Mouse (Mus musculus) forebrain, embryonic 10.5 days (tissue): ENCODE results near the gene Spindoc. TPM values are rescaled to one million over a fixed set of nuclear protein-coding genes. Genes with fewer than 3 reads are reported as not detected.

ENCODE experiments used
- DNase-seq: peaks from one replicate; pipeline ENCODE4 v3.0.0-alpha.2; 2017; ENCODE audit warnings: low spot score; ENCODE audit errors: extremely low spot score
- H3K27ac ChIP-seq: fragments of 300-500 bp; sonication (generic); 2 replicates; pipeline ENCODE4 v1.5.1; 2016; ENCODE audit warnings: mild to moderate bottlenecking
- H3K27me3 ChIP-seq: fragments of 300-500 bp; sonication (generic); 2 replicates; pipeline ENCODE4 v1.6.1; 2016; ENCODE audit warnings: mild to moderate bottlenecking; ENCODE audit not compliant: poor library complexity, severe bottlenecking
- H3K36me3 ChIP-seq: fragments of 300-500 bp; sonication (generic); replicated peaks from 2 replicates; pipeline ENCODE4 v1.6.1; 2016; ENCODE audit warnings: mild to moderate bottlenecking, moderate library complexity
- H3K4me1 ChIP-seq: fragments of 300-500 bp; sonication (generic); 2 replicates; pipeline ENCODE4 v1.6.1; 2016
- H3K4me3 ChIP-seq: fragments of 300-500 bp; sonication (generic); 2 replicates; pipeline ENCODE4 v1.5.1; 2016; ENCODE audit warnings: mild to moderate bottlenecking, moderate library complexity
- H3K9me3 ChIP-seq: fragments of 300-500 bp; sonication (generic); 2 replicates; pipeline ENCODE4 v1.6.1; 2016; ENCODE audit warnings: mild to moderate bottlenecking, moderate library complexity
- WGBS: fragments of 180-500 bp; shearing (Covaris S2); methylation state at CpG from one replicate; pipeline ENCODE4 v1.1.7; 2016; 5-methylcytosine and 5-hydroxymethylcytosine counted together
- polyA plus RNA-seq: library from polyadenylated mRNA; unstranded; fragments of >200 nt; fragmentation: Nextera tagmentation; extraction: Ambion mirVana; gene quantifications from 2 replicates; pipeline ENCODE4 v1.2.1, GENCODE M21; 2016

The Spindoc gene
- 44.5 and 45.0 TPM in 2 replicates for polyA plus RNA-seq

GRCm38 (mm10) chr19:7382903-7383865 is at the start of gene Spindoc:
TSS of gene Spindoc (minus strand) at chr19:7382994.
- peaks cover 38% of the 10 kb centered on the region for H3K36me3 ChIP-seq
- H3K27ac ChIP-seq, result peak within 1 kb of the TSS; percentile 98
- peaks cover 11% of the 10 kb centered on the region; the same call in 1 of the 2 replicates for H3K9me3 ChIP-seq
- no peaks in the 10 kb centered on the region for H3K27me3 ChIP-seq
- WGBS, result under 1% methylated on average over 48 of the region's 52 CpGs
- DNase-seq, result peak; percentile 98
- peak within 1 kb of the TSS; percentile 67 for H3K4me3 ChIP-seq
- H3K4me1 ChIP-seq, result peaks cover 37% of the 10 kb centered on the region

- Histone ChIP-seq H3K27ac (no peak overlapping the region), H3K4me3 (no peak overlapping the region), H3K36me3 (peaks cover 98% of the 10 kb centered on the region), H3K27me3 (peaks cover 39% of the 10 kb centered on the region), H3K9me3 (no peaks in the 10 kb centered on the region), H3K4me1 (peaks cover 46% of the 10 kb centered on the region)
- DNase-seq, result no peak
- 68% methylated on average over 3 of the region's 3 CpGs for WGBS
Observed at GRCm38 (mm10) chr19:7425398-7425775, 42.6 kb upstream of the Spindoc start.

GRCm38 (mm10) chr19:7424590-7425397 is 42.0 kb upstream of the Spindoc start:
- no peaks in the 10 kb centered on the region for H3K9me3 ChIP-seq
- H3K27ac ChIP-seq, result no peak overlapping the region
- H3K36me3 ChIP-seq, result peaks cover 98% of the 10 kb centered on the region
- H3K4me3 ChIP-seq, result no peak overlapping the region
- peaks cover 52% of the 10 kb centered on the region for H3K4me1 ChIP-seq
- WGBS, result 71% methylated on average over 8 of the region's 8 CpGs
- DNase-seq, result no peak
- peaks cover 44% of the 10 kb centered on the region for H3K27me3 ChIP-seq

- 61% methylated on average over 7 of the region's 7 CpGs for WGBS
- DNase-seq, result no peak
- no peaks in the 10 kb centered on the region for H3K9me3 ChIP-seq
- peaks cover 98% of the 10 kb centered on the region for H3K36me3 ChIP-seq
- peaks cover 46% of the 10 kb centered on the region for H3K27me3 ChIP-seq
- peak overlapping the region; percentile 42; the same call in 1 of the 2 replicates for H3K4me3 ChIP-seq
- H3K4me1 ChIP-seq, result peaks cover 58% of the 10 kb centered on the region
- H3K27ac ChIP-seq, result 0 out of 2 replicates have a peak overlapping the region, but pooled peaks have one; percentile 80
Observed at GRCm38 (mm10) chr19:7424131-7424530, 41.3 kb upstream of the Spindoc start.

GRCm38 (mm10) chr19:7423656-7424030 is 40.8 kb upstream of the Spindoc start:
- H3K4me1 ChIP-seq, result peaks cover 63% of the 10 kb centered on the region
- DNase-seq, result peak; percentile 43
- peak overlapping the region; percentile 80 for H3K27ac ChIP-seq
- peaks cover 94% of the 10 kb centered on the region for H3K36me3 ChIP-seq
- no peaks in the 10 kb centered on the region for H3K9me3 ChIP-seq
- WGBS, result 20% methylated on average over 16 of the region's 16 CpGs
- peaks cover 46% of the 10 kb centered on the region for H3K27me3 ChIP-seq
- peak overlapping the region; percentile 42 for H3K4me3 ChIP-seq

- peaks cover 46% of the 10 kb centered on the region for H3K27me3 ChIP-seq
- H3K27ac ChIP-seq, result peak overlapping the region; percentile 80
- H3K4me1 ChIP-seq, result peaks cover 66% of the 10 kb centered on the region
- WGBS, result 12% methylated on average over 51 of the region's 51 CpGs
- H3K36me3 ChIP-seq, result peaks cover 89% of the 10 kb centered on the region
- H3K9me3 ChIP-seq, result no peaks in the 10 kb centered on the region
- peak overlapping the region; percentile 42 for H3K4me3 ChIP-seq
- peak; percentile 58 for DNase-seq
Observed at GRCm38 (mm10) chr19:7423028-7423655, 40.3 kb upstream of the Spindoc start.

- H3K27ac ChIP-seq, result peak overlapping the region; percentile 80
- peaks cover 66% of the 10 kb centered on the region for H3K4me1 ChIP-seq
- H3K27me3 ChIP-seq, result peaks cover 46% of the 10 kb centered on the region
- 9% methylated on average over 35 of the region's 35 CpGs for WGBS
- H3K36me3 ChIP-seq, result peaks cover 84% of the 10 kb centered on the region
- peak; percentile 35 for DNase-seq
- peak overlapping the region; percentile 42 for H3K4me3 ChIP-seq
- no peaks in the 10 kb centered on the region for H3K9me3 ChIP-seq
Observed at GRCm38 (mm10) chr19:7422656-7423027, 39.8 kb upstream of the Spindoc start.

- Histone ChIP-seq H3K27me3 (peaks cover 46% of the 10 kb centered on the region), H3K4me1 (peaks cover 67% of the 10 kb centered on the region), H3K9me3 (no peaks in the 10 kb centered on the region), H3K4me3 (peak overlapping the region; percentile 42), H3K36me3 (peaks cover 76% of the 10 kb centered on the region), H3K27ac (peak overlapping the region; percentile 80)
- 7% methylated on average over 48 of the region's 48 CpGs for WGBS
- DNase-seq, result peak; percentile 79
Observed at GRCm38 (mm10) chr19:7421602-7422591, 39.1 kb upstream of the Spindoc start.

GRCm38 (mm10) chr19:7420841-7421601 is 38.2 kb upstream of the Spindoc start:
- Histone ChIP-seq H3K27me3 (peaks cover 51% of the 10 kb centered on the region), H3K4me1 (peaks cover 76% of the 10 kb centered on the region), H3K4me3 (peak overlapping the region; percentile 42), H3K36me3 (peaks cover 67% of the 10 kb centered on the region), H3K9me3 (no peaks in the 10 kb centered on the region), H3K27ac (peak overlapping the region; percentile 80)
- 57% methylated on average over 27 of the region's 27 CpGs for WGBS
- no peak for DNase-seq

- Histone ChIP-seq H3K9me3 (no peaks in the 10 kb centered on the region), H3K27ac (0 out of 2 replicates have a peak overlapping the region, but pooled peaks have one; percentile 48), H3K4me3 (peak overlapping the region; percentile 88), H3K36me3 (peaks cover 60% of the 10 kb centered on the region), H3K27me3 (peaks cover 60% of the 10 kb centered on the region), H3K4me1 (peaks cover 80% of the 10 kb centered on the region)
- 72% methylated on average over 12 of the region's 12 CpGs for WGBS
- no peak for DNase-seq
Observed at GRCm38 (mm10) chr19:7420108-7420507, 37.3 kb upstream of the Spindoc start.

GRCm38 (mm10) chr19:7419134-7419533 is 36.3 kb upstream of the Spindoc start:
- no peak for DNase-seq
- Histone ChIP-seq H3K9me3 (no peaks in the 10 kb centered on the region), H3K36me3 (peaks cover 50% of the 10 kb centered on the region), H3K4me3 (peak overlapping the region; percentile 88), H3K27ac (peak overlapping the region; percentile 99; the same call in 1 of the 2 replicates), H3K27me3 (peaks cover 61% of the 10 kb centered on the region), H3K4me1 (peaks cover 72% of the 10 kb centered on the region)
- 39% methylated on average over 6 of the region's 6 CpGs for WGBS
